Mouse (Mus musculus): ENCODE results near the gene Dctn5. TPM values are rescaled to one million over a fixed set of nuclear protein-coding genes. Genes with fewer than 3 reads are reported as not detected.

Dctn5 gene
- polyA plus RNA-seq, 1 experiment from 2014 or later, result 104 TPM

Other genes with a start within 250 kb of the Dctn5 start
- gene Cog7, start 151.3 kb upstream of the Dctn5 start, polyA plus RNA-seq (2014; fragmentation: Nextera tagmentation; extraction: Ambion mirVana), result 11.4 and 14.4 TPM in 2 replicates
- gene Gga2, start 111.8 kb upstream of the Dctn5 start, polyA plus RNA-seq (2014; fragmentation: Nextera tagmentation; extraction: Ambion mirVana), result 75.8 and 86.4 TPM in 2 replicates
- gene Ubfd1, start 65.9 kb upstream of the Dctn5 start, polyA plus RNA-seq (2014; fragmentation: Nextera tagmentation; extraction: Ambion mirVana), result 90.2 and 91.6 TPM in 2 replicates
- gene Ears2, start 65.8 kb upstream of the Dctn5 start, polyA plus RNA-seq (2014; fragmentation: Nextera tagmentation; extraction: Ambion mirVana), result 17.3 and 19.0 TPM in 2 replicates
- 559 and 632 TPM in 2 replicates for gene Ndufab1, start 31.2 kb upstream of the Dctn5 start, polyA plus RNA-seq (2014; fragmentation: Nextera tagmentation; extraction: Ambion mirVana)
- gene Palb2, start 56 bp upstream of the Dctn5 start, polyA plus RNA-seq (2014; fragmentation: Nextera tagmentation; extraction: Ambion mirVana), result 9.9 and 12.5 TPM in 2 replicates
- gene Plk1, start 26.4 kb downstream of the Dctn5 start, polyA plus RNA-seq (2014; fragmentation: Nextera tagmentation; extraction: Ambion mirVana), result 69.1 and 87.1 TPM in 2 replicates
- 0.07 TPM in 1 of 2 replicates, not detected in the other for gene Ern2, start 53.2 kb downstream of the Dctn5 start, polyA plus RNA-seq (2014; fragmentation: Nextera tagmentation; extraction: Ambion mirVana)
- 0.28 and 1.2 TPM in 2 replicates for gene Chp2, start 86.5 kb downstream of the Dctn5 start, polyA plus RNA-seq (2014; fragmentation: Nextera tagmentation; extraction: Ambion mirVana)
- gene Prkcb, start 155.7 kb downstream of the Dctn5 start, polyA plus RNA-seq (2014; fragmentation: Nextera tagmentation; extraction: Ambion mirVana), result 8.8 and 10.1 TPM in 2 replicates

Measured in embryonic facial prominence, embryonic 14.5 days (tissue).